Mouse (Mus musculus) midbrain, postnatal 0 days (tissue): ENCODE measurements around the gene Eml1. TPM values are rescaled to one million over a fixed set of nuclear protein-coding genes. Genes with fewer than 3 reads are reported as not detected.
A peak's percentile ranks its signal among the peaks of the same experiment; 100 is the strongest.

Source experiments
- ATAC-seq: fragments of 200-750 bp; cut with Nextera tagmentation; 2 replicates; pipeline ENCODE4 v1.8.0; 2017; ENCODE audit warnings: moderate number of reproducible peaks, mild to moderate bottlenecking, moderate TSS enrichment, moderate library complexity; ENCODE audit not compliant: low FRiP score
- DNase-seq: peaks from one replicate; pipeline ENCODE4 v3.0.0-alpha.2; 2015; ENCODE audit warnings: low spot score
- H3K27ac ChIP-seq: fragments of 300-500 bp; sonication (generic); 2 replicates; pipeline ENCODE4 v1.5.1; 2014; ENCODE audit warnings: low read depth, mild to moderate bottlenecking, low read length, mixed read lengths
- H3K27me3 ChIP-seq: fragments of 300-500 bp; sonication (generic); 2 replicates; pipeline ENCODE4 v1.6.1; 2014; ENCODE audit warnings: low read length, control low read depth, mixed read lengths; ENCODE audit not compliant: insufficient read depth
- H3K36me3 ChIP-seq: fragments of 300-500 bp; sonication (generic); 2 replicates; pipeline ENCODE4 v1.6.1; 2014; ENCODE audit warnings: low read length, control low read depth, mixed read lengths; ENCODE audit not compliant: insufficient read depth
- H3K4me1 ChIP-seq: fragments of 300-500 bp; sonication (generic); 2 replicates; pipeline ENCODE4 v1.6.1; 2014; ENCODE audit warnings: mild to moderate bottlenecking, control low read depth, antibody characterized with exemption, low read length, mixed read lengths; ENCODE audit not compliant: insufficient read depth
- H3K4me2 ChIP-seq: fragments of 300-500 bp; sonication (generic); 2 replicates; pipeline ENCODE4 v1.6.1; 2014; ENCODE audit warnings: low read depth, mild to moderate bottlenecking, low read length, mixed read lengths; ENCODE audit not compliant: poor library complexity, severe bottlenecking
- H3K4me3 ChIP-seq: fragments of 300-500 bp; sonication (generic); 2 replicates; pipeline ENCODE4 v1.5.1; 2014; ENCODE audit warnings: low read depth, mild to moderate bottlenecking, low read length, moderate library complexity
- H3K9ac ChIP-seq: fragments of 300-500 bp; sonication (generic); replicated peaks from 2 replicates; pipeline ENCODE4 v1.6.1; 2014; ENCODE audit warnings: mild to moderate bottlenecking, low read length, moderate library complexity, mixed read lengths; ENCODE audit not compliant: poor library complexity, severe bottlenecking
- H3K9me3 ChIP-seq: fragments of 300-500 bp; sonication (generic); 2 replicates; pipeline ENCODE4 v1.6.1; 2016; ENCODE audit warnings: low read length, control low read depth
- CTCF ChIP-seq: IDR thresholded peaks from 2 replicates; pipeline ENCODE4 v1.5.1; 2016; ENCODE audit warnings: antibody characterized with exemption, mild to moderate bottlenecking
- WGBS: fragments of 180-500 bp; shearing (Covaris S2); extraction: QIAGEN DNeasy Blood & Tissue Kit; methylation state at CpG from one replicate; pipeline ENCODE4 v1.1.7; 2014; 5-methylcytosine and 5-hydroxymethylcytosine counted together
- polyA plus RNA-seq: library from polyadenylated mRNA; unstranded; fragments of >200 nt; fragmentation: Nextera tagmentation; extraction: Ambion mirVana; gene quantifications from 2 replicates; pipeline ENCODE4 v1.2.1, GENCODE M21; 2015
- total RNA-seq: library from RNA; depleted of rRNA; stranded (reverse); fragments of >200 nt; gene quantifications from 2 replicates; pipeline ENCODE4 v1.2.3, GENCODE M21; 2014

Eml1 gene
- total and polyA plus RNA-seq, 2 experiments from 2014 or later: 34.0 to 52.0 TPM

- H3K4me3 ChIP-seq: no peak overlapping the region
- ATAC-seq: no peak
- H3K36me3 ChIP-seq: no peaks in the 10 kb centered on the region
- H3K4me2 ChIP-seq: no peak overlapping the region
- H3K27ac ChIP-seq: no peak overlapping the region
- DNase-seq: no peak
- 12% methylated on average over 9 of the region's 9 CpGs for WGBS
- no peaks in the 10 kb centered on the region for H3K27me3 ChIP-seq
- H3K4me1 ChIP-seq: no peaks in the 10 kb centered on the region
- no peak for TF ChIP-seq CTCF
- no peaks in the 10 kb centered on the region for H3K9me3 ChIP-seq
- no peak overlapping the region for H3K9ac ChIP-seq
These were observed 110.1 kb downstream of the Eml1 start for GRCm38 (mm10) chr12:108480704-108481365.

- Histone ChIP-seq H3K27ac (no peak overlapping the region), H3K4me3 (no peak overlapping the region), H3K36me3 (no peaks in the 10 kb centered on the region), H3K4me2 (no peak overlapping the region), H3K27me3 (no peaks in the 10 kb centered on the region), H3K4me1 (peaks cover 2% of the 10 kb centered on the region; the same call in 1 of the 2 replicates), H3K9ac (no peak overlapping the region), H3K9me3 (no peaks in the 10 kb centered on the region)
- no peak for DNase-seq
- TF ChIP-seq CTCF: no peak
- 81% methylated on average over 5 of the region's 5 CpGs for WGBS
- no peak for ATAC-seq
These were observed 118.3 kb downstream of the Eml1 start for GRCm38 (mm10) chr12:108489076-108489475.

GRCm38 (mm10) chr12:108489741-108490140, 119.0 kb downstream of the Eml1 start:
- WGBS: 24% methylated on average over 2 of the region's 2 CpGs
- H3K9me3 ChIP-seq: no peaks in the 10 kb centered on the region
- H3K9ac ChIP-seq: no peak overlapping the region
- no peak overlapping the region for H3K4me3 ChIP-seq
- H3K27me3 ChIP-seq: no peaks in the 10 kb centered on the region
- H3K4me2 ChIP-seq: no peak overlapping the region
- H3K36me3 ChIP-seq: no peaks in the 10 kb centered on the region
- peaks cover 3% of the 10 kb centered on the region; the same call in 1 of the 2 replicates for H3K4me1 ChIP-seq
- H3K27ac ChIP-seq: no peak overlapping the region
- no peak for DNase-seq
- peak; percentile 32; the same call in 1 of the 2 replicates for ATAC-seq
- no peak for TF ChIP-seq CTCF

GRCm38 (mm10) chr12:108490336-108490735, 119.6 kb downstream of the Eml1 start:
- Histone ChIP-seq H3K27ac (0 out of 2 replicates have a peak overlapping the region, but pooled peaks have one; percentile 26), H3K36me3 (no peaks in the 10 kb centered on the region)

GRCm38 (mm10) chr12:108490954-108491353, 120.2 kb downstream of the Eml1 start:
- no peak for ATAC-seq
- WGBS: 52% methylated on average over 7 of the region's 7 CpGs
- Histone ChIP-seq H3K9me3 (no peaks in the 10 kb centered on the region), H3K36me3 (no peaks in the 10 kb centered on the region), H3K27me3 (no peaks in the 10 kb centered on the region), H3K9ac (no peak overlapping the region), H3K4me2 (no peak overlapping the region), H3K27ac (no peak overlapping the region), H3K4me1 (peaks cover 3% of the 10 kb centered on the region; the same call in 1 of the 2 replicates), H3K4me3 (no peak overlapping the region)
- TF ChIP-seq CTCF: peak; percentile 60
- DNase-seq: peak; percentile 72

More at GRCm38 (mm10) chr12:108490336-108490735, 119.6 kb downstream of the Eml1 start:
- TF ChIP-seq CTCF: no peak
- ATAC-seq (no peak), DNase-seq (no peak)
- WGBS: 85% methylated on average over 6 of the region's 6 CpGs
- Histone ChIP-seq H3K4me3 (no peak overlapping the region), H3K4me1 (peaks cover 3% of the 10 kb centered on the region; the same call in 1 of the 2 replicates), H3K4me2 (no peak overlapping the region), H3K9me3 (no peaks in the 10 kb centered on the region), H3K9ac (no peak overlapping the region), H3K27me3 (no peaks in the 10 kb centered on the region)

GRCm38 (mm10) chr12:108494011-108494541, 123.3 kb downstream of the Eml1 start:
- Histone ChIP-seq H3K9me3 (no peaks in the 10 kb centered on the region), H3K9ac (no peak overlapping the region), H3K36me3 (no peaks in the 10 kb centered on the region), H3K4me2 (no peak overlapping the region), H3K4me1 (peaks cover 3% of the 10 kb centered on the region; the same call in 1 of the 2 replicates), H3K27me3 (no peaks in the 10 kb centered on the region), H3K4me3 (no peak overlapping the region), H3K27ac (no peak overlapping the region)
- peak; percentile 86 for DNase-seq
- 19% methylated on average over 4 of the region's 4 CpGs for WGBS
- ATAC-seq: peak; percentile 39; the same call in 1 of the 2 replicates
- peak; percentile 92 for TF ChIP-seq CTCF
